Mouse (Mus musculus) megakaryocyte, embryonic 14.5 days (primary cell): ENCODE data around the gene Smoc1.

Experiments
- FLI1 ChIP-seq: IDR thresholded peaks from 2 replicates; pipeline ENCODE4 v1.6.1; 2012; ENCODE audit warnings: low read length, inconsistent platforms, mixed read lengths
- GATA1 ChIP-seq: IDR thresholded peaks from 3 replicates; pipeline ENCODE4 v1.6.1; 2012; ENCODE audit warnings: mixed read lengths, low read length, inconsistent platforms, borderline replicate concordance

DNA sequence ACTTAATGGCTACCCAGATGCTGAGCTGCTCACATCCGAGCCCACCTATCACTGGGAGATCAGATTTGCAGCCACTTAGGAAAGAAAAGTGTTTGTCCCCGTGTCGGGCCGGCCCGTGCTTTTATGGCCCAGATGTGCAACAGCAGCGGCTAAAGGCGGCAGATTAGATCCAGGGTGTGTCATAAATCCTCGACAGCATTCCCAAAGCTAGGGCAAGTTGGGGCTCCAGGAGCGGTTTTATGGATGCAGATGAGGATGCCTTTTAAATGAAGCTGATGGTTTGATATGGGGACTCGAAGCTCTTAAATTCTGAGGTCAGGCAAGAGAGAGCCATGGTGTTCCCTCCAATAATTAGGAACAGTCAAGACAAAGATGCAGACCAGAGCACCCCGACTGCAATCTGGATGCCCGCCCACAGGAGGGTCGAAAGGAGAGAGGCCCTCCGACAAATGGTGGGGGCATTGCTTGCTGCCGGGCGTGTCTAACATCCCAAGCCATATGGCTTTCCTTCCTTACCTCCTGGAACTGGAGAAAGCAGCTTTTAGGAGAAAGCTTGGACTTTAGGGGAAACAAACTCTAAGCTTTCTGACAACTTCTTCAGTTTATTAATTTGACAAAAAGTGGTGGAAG, 1.8 kb downstream of the Smoc1 start:
- no peak for TF ChIP-seq FLI1
- TF ChIP-seq GATA1, result no peak
